Mouse (Mus musculus) gastrocnemius, postnatal 36 days (tissue): ENCODE measurements around the gene Mlycd. TPM values are rescaled to one million over a fixed set of nuclear protein-coding genes. Genes with fewer than 3 reads are reported as not detected.
"Not testable (repeated sequence)": the region's sequence is repeated elsewhere in the genome, so short reads cannot be mapped to it uniquely, and the experiment has no call there.

Experiments used
- DNase-seq, 2 experiments: peaks; one replicate each; pipeline ENCODE4 v3.0.0; 2022
- intact Hi-C: fragments of 180-260 bp; cut with DNase I; formaldehyde crosslinking; loops from one replicate; pipeline ENCODE4 v1.15.1; 2025
- long read RNA-seq, 2 experiments: library from polyadenylated mRNA; stranded (forward); transcript quantifications; one replicate each; pipeline ENCODE4 v2.0.0; 2021
- total RNA-seq, 2 experiments: library from RNA; stranded (reverse); gene quantifications; 2 replicates each; pipeline ENCODE4 v1.2.3; 2021

Mlycd gene
- 100 to 1,000 TPM in 1 of 2 experiments, 10 to 100 TPM in 1; 73.5 to 114 TPM for total RNA-seq
- long read RNA-seq, experiment 1, transcript Mlycd-201 (5 exons, 2,128 nt) = major isoform, 102 of 134 reads
- long read RNA-seq, experiment 1, partial matches to known transcripts = 22 of 134 reads
- long read RNA-seq, experiment 1, other reads (novel, unspliced or antisense) = 10 of 134 reads
- long read RNA-seq, experiment 2, transcript Mlycd-201 (5 exons, 2,128 nt) = major isoform, 209 of 251 reads
- long read RNA-seq, experiment 2, partial matches to known transcripts = 27 of 251 reads
- long read RNA-seq, experiment 2, other reads (novel, unspliced or antisense) = 15 of 251 reads

DNA sequence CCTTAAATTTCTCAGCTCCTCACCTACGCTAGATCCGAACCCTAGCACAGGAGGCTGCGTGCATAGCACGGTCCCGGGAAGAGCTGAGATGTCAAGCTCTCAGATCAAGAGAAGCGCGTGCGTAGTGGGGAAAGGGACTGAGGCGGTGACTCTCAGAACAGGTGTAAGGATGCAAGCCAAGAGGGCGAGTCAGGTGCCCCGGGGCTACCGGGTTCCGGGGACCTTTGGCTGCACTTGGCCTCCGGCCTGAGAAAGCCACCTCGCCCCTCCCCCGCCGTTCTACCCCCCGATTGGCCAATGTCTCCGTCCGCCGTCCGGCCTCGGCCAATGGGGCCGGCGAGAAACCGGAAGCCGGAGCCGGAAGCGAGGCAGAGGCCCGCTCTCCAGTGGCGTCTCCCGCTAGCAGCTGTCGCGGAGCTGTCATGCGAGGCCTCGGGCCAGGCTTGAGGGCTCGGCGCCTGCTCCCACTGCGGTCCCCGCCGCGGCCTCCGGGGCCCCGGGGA lies at the start of gene Mlycd:
Gene Mlycd, plus strand, starts transcription at position 355 of the 503 bp plus-strand sequence.
- intact Hi-C loops = no loop called here
- peak; percentile 85 to 92 for DNase-seq

DNA sequence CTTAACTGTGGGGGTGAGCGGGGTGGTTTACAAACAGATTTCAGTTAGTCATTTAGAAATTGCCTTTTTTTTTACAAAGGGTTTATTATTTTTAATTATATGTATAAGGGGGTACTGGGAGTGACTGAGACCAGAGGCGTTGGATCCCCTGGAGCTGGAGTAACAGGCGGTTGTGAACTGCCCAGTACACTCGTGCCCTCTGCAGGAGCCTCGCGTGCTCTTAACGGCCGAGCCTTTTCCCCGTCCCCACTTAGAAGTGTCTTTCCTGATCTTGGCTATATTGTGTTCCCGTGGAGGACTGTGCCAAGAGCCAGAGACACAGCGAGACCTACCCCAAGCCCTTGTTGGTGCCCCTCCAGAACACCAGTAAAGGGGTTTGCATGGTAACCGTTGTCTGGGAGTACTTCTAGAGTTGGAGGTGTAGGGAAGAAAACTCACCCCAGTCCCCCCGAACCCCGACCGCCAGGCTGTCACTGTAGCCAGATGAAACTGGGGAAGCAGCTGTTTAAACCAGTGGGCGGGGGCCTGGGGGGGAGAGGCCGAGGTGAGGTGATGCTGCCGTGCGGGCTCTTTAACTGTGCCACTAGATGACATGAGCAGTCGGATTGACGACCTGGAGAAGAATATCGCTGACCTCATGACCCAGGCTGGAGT lies 49.5 kb upstream of the Mlycd start:
- DNase-seq = no peak
- intact Hi-C loops = loop anchor here (5.0 kb wide), 1 partner anchor 42 kb away; no protein-coding TSS in a partner anchor

DNA sequence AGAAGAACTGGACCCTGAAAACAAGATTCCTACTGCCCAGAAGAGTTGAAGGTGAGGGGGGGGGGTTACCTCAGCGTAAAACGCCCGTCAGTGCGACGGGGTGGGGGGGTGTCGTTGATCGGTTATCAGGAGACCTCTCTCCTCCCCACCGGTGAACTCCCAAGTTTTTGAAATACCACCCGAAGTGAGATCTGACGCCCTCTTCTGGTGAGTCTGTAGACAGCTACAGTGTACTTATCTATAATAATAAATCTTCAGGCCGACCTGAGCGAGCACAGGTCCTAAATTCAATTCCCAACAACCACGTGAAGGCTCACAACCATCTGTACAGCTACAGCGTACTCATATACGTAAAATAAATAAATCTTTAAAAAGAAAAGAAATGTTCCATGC lies 49.0 kb upstream of the Mlycd start:
- intact Hi-C loops = loop anchor here (5.0 kb wide), 1 partner anchor 42 kb away; no protein-coding TSS in a partner anchor
- no peak for DNase-seq

DNA sequence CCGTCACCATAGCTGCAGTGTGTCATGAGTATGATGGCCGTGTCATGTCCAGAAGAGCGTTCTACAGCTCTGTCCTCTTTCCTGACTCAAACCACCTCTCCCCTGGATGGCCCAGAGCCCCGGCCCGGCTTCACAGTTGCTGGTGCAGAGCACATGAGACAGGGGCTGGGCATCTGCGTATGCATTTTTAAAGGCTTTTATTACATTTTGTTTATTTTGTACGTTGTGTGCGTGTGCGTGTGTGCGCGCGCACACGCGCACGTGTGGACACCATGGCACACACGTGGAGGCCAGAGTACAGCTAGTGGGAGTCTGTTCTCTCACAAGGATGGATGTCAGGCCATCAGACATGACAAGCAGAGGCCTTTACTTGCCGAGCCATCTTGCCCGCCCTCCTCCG lies 43.0 kb upstream of the Mlycd start:
- intact Hi-C loops = no loop called here
- DNase-seq = no peak

DNA sequence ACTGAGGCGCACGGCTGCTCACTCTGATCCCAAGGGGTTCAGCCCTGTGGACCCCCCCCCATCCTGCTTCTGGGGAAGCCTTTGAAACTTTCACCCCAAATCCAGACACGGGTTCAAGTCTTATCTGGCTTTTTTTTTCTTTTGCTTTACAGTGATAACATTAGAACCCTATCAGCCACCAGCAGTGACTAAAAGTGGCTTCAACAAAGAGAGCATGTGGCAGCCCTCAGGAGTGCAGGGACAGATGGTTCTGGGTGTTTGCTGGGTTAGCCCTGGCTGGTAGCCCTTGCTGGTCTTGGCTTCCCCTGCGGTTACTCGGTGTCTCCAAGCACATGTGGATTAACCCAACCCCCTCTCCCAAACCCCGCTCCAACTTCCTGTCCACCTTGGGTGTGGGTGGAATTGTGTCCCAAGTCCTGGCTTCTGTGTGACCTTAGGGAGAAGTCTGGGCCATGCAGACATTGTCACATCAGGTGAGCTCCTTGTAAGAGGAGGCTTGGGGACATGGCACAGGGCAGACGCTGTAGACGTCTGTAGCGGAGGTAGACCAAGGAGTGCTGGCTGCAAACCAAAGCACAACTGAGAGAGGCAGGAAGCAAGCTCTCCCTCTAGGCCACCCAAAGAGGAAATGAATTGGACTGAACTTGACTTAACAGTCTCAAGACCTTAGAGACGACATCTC lies 41.6 kb upstream of the Mlycd start:
- intact Hi-C loops = no loop called here
- no peak for DNase-seq

DNA sequence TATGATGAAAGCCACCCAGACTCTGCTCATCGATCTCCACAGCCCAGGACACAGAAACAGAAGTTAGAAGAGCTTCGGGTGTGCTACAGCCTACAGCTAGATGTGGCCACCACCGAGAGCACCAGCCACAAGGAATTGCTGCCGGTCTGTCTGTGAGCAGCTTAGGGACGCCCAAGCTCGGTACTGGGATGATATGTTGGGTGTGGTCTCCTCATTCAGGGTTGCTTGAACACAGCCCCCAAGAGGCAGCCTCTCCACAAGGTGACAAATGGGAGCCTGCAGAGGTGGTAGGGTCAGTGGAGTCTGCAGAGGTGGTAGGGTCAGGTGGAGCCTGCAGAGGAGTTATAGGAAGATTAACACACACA lies 41.0 kb upstream of the Mlycd start:
- intact Hi-C loops = no loop called here
- DNase-seq = no peak

DNA sequence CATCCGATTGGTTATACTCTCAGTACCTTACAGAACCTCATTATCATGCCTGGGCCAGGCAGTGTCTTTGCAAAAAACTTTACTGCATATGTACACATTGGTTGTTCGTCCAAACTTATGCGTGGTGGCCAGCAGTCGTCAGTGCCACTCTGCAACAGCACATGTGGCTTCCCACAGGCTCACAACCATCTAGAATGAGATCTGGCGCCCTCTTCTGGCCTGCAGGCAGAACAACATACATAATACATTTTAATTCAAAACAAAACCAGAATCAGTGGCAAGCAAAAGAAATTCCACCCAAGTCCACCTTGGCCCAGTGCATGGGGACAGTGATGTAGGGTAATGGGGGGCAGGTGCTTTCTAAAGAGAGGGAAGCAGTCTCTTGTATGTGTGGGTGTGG lies 38.0 kb upstream of the Mlycd start:
- DNase-seq, intact Hi-C loops: not testable (repeated sequence)

DNA sequence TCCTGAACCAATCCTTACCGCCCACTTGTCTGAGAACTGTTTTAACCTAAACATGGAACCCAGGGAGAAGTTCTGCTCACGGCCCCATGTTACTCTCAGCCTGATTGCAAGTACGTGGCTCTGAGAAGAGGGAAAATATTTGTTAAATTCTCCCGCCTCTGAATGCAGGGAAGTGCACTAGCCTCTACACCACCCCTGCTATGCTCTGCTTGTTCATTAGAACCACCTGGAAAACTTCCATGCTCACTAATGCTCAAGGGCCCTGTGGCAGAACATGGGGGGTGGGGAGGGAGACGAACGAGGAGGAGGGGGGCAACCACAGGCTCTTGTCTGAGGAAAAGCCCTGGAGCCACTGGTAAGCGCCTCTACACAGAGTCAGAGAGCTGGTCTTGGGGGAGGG lies 36.5 kb upstream of the Mlycd start:
- intact Hi-C loops = no loop called here
- DNase-seq = no peak

DNA sequence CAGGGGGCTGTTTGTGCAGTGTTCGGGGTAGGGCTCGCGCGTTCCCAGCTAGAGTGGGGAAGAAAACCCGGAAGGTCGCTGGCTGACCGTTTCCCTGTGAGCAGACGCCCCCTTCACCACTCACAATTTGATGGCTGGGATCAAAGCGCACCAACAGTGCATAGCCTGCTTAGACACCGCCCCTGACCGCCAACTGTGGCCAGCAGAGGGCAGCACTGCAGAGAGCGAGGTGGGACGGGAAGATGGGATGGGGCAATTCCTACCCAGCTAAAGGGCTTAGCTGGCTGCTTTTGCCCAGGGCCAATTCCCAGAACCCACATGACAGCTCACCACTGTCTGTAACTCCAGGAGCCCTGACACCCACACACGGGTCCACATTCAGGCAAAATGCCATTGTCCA lies 35.8 kb upstream of the Mlycd start:
- intact Hi-C loops = no loop called here

DNA sequence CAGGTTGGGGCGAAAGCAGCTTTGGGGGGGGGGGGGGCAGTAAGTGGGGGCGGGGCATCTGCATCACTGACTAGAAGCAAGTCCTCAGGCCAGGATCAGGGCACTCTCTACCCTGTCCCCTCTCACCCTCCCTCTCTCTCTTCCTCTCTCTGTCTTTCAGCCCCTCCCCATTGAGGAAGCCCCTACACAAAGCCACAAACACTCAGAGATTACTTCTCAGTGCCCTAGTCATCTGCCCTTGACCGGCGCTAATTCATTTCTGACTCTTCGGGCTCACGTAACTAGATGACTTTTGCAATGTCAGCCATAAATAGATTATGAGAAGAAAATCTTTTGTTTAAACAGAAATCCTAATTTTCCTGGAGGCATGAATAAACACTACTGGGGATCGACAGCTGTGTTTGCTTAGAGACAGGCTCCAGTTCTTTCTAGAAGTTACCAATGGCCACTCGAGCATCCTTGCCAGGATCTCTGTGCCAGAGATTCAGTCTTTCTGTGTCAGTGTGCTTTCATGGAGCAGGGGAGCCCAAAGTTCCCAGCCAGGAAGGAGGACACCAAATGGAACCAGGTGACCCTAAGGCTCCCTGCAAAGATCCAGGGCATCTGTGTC lies 33.9 kb upstream of the Mlycd start:
- intact Hi-C loops = no loop called here
- no peak for DNase-seq

More for the DNA sequence above, 35.8 kb upstream of the Mlycd start:
- peak; percentile 44 to 48 for DNase-seq

DNA sequence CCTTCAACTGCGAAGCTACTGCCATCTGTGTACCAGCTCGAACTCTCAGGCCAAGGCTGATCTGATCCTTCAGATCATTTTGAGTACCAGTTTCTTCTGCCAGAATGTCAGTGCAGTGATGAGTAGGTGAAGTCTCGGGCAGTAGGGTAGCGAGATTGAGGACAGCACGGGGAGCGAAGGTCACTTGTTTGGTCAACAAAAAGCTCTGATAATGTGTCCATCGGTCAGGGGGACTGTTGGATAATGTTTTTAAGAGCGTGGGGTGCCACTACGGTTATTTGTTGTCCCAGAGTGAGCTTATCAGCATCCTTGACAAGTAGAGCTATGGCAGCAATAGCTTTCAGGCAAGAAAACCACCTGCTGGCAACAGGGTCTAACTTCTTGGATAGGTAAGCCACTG lies 20.0 kb upstream of the Mlycd start:
- DNase-seq, intact Hi-C loops: not testable (repeated sequence)

DNA sequence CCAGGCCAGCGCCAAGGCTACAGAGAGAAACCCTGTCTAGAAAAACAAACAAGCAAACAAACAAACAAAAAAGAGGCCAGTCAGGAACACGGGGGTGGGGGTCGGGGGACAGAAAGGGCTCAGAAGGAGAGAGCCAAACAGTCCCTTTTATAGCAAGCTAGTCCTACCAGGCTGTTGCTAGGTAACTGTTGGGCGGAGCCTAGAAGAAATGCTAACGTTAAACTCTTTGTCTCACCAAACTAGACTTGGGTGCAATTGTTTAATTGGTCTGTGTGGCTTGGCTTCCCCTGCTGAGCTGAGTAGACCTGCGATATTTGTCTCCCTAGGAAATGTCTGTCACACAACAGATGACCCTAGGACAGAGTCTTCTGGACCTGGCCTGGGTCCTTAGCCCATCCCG lies 16.2 kb upstream of the Mlycd start:
- DNase-seq = no peak
- intact Hi-C loops = no loop called here

DNA sequence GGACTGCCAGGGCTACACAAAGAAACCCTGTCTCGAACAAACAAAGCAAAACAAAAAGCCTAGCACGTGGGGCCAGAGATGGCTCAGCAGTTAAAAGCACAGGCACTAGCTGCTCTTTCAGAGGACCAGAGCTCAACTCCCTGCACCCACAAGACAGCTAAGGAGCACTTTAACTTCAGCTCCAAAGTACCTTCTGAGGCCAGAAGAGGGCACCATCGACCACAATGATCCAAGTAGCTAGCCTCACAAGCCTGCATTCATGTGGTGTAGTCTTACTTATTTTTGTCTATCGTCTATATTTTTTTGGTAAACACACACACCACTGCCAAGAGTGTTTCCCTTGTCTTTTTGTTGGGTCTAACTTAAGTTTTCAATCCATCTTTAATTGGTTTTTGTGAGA lies 14.1 kb upstream of the Mlycd start:
- DNase-seq = no peak
- intact Hi-C loops = loop anchor here (10.0 kb wide), 1 partner anchor 156 kb away; no protein-coding TSS in a partner anchor

DNA sequence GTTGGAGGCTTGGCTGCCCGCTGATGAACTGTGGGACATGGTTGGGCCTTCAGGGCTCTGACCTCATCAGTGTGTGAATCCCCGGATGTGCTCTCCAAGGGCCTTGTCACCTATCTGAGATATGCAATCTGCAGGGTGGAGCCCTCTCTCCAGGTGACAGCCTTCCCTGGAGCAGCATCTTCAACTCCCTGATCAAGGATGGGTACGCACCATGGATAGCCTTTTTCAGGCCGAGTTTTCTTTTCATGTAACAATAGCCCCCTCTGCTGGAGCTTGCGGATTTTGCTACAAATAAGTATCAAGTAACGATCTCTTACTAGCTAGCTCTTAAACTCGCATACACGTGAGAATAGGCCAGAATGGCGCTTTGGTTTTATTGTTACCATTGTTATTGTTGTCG lies 10.2 kb upstream of the Mlycd start:
- intact Hi-C loops = loop anchor here (10.0 kb wide), 1 partner anchor 160 kb away; no protein-coding TSS in a partner anchor
- peak in 1 of 2 experiments; percentile 40 for DNase-seq

DNA sequence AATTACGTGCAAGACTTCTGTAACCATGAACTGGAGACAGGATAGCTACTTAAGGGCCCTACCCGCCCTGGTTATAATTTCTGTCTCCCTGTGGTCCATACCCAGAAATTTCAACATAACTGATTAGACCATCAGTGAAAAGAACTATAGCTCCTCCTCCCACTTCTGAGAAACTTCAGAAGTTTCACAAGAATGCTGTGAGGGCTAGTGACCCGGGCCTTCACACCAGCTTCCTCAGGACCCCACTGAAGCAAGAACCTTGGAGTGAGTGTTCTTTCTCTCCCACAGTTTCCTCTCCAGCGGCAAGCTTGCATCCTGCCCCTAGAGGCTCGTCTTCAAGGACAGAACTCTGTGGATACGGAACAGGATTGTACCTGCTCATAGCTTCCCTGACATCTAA lies 8.8 kb upstream of the Mlycd start:
- intact Hi-C loops = loop anchor here (5.0 to 10.0 kb wide), 3 partner anchors 39 to 161 kb away; no protein-coding TSS in a partner anchor
- DNase-seq = no peak

DNA sequence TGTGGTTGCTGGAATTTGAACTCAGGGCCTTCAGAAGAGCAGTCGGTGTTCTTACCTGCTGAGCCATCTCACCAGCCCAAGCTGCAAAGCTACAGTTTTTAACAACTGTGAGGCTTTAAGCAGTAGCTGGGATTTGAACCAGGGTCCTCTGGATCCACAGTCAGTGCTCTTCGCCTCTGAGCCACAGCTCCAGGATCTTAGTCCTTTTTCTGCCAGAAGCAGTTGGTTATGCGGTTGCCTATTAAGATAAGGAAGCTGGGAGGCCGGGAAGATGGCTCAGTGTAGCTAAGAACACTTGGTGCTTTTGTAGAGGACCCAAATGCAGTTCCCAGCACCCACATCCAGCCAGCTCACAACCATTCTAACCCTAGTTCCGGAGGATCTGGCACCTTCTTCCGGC lies 7.7 kb upstream of the Mlycd start:
- no peak for DNase-seq
- intact Hi-C loops = loop anchor here (5.0 to 10.0 kb wide), 3 partner anchors 40 to 162 kb away; no protein-coding TSS in a partner anchor

DNA sequence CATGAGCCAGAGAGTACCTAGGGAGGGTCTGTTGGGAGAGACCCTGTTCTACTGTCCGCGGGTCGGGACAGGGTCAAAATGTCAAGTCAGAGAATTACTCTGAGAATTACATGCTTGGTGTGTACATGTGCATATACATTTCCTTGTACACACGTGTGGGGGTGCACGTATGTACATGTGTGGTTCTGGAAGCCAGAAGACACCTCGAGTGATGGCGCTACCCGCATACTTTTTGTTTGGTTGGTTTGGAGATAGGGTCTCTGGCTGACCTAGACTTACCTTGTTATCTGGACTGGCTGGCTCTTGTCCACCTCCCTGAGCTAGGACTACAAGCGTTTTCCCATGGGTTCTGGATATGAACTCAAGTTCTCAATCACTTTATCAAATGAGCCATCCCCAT lies 581 bp upstream of the Mlycd start:
- intact Hi-C loops = no loop called here
- no peak for DNase-seq

DNA sequence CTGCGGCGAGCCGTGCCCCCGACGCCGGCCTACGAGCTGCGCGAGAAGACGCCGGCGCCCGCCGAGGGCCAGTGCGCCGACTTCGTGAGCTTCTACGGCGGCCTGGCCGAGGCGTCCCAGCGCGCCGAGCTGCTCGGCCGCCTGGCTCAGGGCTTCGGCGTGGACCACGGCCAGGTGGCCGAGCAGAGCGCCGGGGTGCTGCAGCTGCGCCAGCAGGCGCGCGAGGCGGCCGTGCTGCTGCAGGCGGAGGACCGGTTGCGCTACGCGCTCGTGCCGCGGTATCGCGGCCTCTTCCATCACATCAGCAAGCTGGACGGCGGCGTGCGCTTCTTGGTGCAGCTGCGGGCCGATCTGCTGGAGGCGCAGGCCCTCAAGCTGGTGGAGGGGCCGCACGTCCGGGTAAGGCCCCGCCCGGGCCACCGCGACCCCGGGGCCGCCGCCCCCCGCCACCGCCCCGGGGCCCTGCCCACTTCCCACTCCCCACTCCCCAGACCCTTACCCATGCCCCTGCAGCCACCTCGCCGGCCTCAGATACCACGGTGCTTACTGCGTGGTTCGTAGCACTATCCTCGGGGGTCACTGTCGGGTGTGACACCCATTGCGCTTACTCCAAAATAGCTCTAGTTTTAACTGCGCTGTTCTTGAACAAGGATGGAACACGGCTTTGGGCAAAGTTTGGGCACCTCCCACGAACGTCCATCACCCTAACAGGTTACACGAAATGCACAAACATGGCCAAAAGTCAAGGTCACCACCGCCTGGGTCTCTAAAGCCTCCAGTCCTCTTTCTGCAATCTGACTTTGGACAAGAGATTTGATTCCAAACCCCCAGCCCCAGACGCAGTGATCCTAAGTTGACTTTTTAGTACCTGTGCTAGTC lies 633 bp downstream of the Mlycd start:
- intact Hi-C loops = no loop called here
- DNase-seq = no peak

DNA sequence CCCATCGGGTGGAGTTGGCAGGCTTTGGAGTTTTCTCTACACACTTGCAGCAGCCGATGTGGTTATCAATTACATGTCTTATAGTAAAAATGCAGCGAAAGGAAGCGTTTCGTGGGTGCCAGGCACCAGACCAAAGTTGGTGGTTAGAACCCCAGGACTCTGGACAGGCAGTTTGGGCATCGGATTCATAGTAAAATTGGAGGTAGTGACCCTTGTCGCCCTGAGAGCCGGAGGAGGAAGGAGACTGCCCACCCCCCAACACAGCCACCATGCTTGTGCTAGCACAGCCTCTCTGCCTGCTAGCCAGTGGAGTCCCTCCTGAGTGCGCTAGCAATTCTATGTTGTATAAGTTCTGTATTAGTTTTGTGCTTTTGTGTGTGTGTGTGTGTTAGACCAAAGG lies 3.9 kb downstream of the Mlycd start:
- no peak for DNase-seq
- intact Hi-C loops = no loop called here

DNA sequence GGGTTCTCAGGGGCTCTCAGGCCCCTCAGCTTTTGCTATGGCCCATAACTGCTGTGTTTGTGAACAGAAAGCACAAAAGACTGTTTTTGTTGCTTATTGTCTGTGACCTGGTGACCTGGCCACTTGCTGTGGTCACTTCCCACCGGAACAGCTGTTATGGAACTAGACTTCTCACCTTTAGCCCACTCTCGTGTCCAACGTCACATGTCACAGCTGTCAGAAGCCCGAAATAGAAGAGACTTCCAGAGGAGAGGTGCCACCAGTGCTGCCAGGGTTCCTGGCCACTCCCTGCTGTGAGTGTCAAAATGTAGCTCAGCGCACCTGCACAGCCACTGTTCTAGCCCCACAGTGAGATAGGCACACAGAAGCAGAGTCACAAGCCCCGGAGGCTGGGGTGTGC lies 4.6 kb downstream of the Mlycd start:
- DNase-seq = peak in 1 of 2 experiments; percentile 22

More for the DNA sequence above, 4.6 kb downstream of the Mlycd start:
- intact Hi-C loops = no loop called here
